Mouse (Mus musculus) liver, embryonic 14.5 days (tissue): ENCODE data around the gene Wnt7b. TPM values are rescaled to one million over a fixed set of nuclear protein-coding genes. Genes with fewer than 3 reads are reported as not detected.

Source experiments
- ATAC-seq: fragments of 200-750 bp; cut with Nextera tagmentation; 2 replicates; pipeline ENCODE4 v1.8.0; 2017; ENCODE audit warnings: moderate number of reproducible peaks, mild to moderate bottlenecking, moderate library complexity; ENCODE audit not compliant: insufficient read depth
- DNase-seq, 3 experiments: peaks; one replicate each; pipeline ENCODE4 v3.0.0-alpha.2; 2012 to 2013; ENCODE audit warnings: low read depth in 3 of 3, low spot score in 3 of 3
- H3K27ac ChIP-seq: fragments of 300-500 bp; sonication (generic); 2 replicates; pipeline ENCODE4 v1.5.1; 2014; ENCODE audit warnings: moderate library complexity, mild to moderate bottlenecking, control low read depth, inconsistent platforms
- H3K27me3 ChIP-seq: fragments of 300-500 bp; sonication (generic); 2 replicates; pipeline ENCODE4 v1.6.1; 2014; ENCODE audit warnings: mild to moderate bottlenecking, low read length, moderate library complexity; ENCODE audit not compliant: control insufficient read depth, insufficient read depth
- H3K36me3 ChIP-seq: fragments of 300-500 bp; sonication (generic); replicated peaks from 2 replicates; pipeline ENCODE4 v1.6.1; 2014; ENCODE audit warnings: low read depth; ENCODE audit not compliant: control insufficient read depth, insufficient read depth
- H3K4me1 ChIP-seq, 2 experiments: fragments of 200-500 bp in 1 of 2; fragments of 300-500 bp in 1 of 2; sonication (generic) in 1 of 2; replicated peaks; 2 replicates each; pipeline ENCODE4 v1.6.1; 2012 to 2014; ENCODE audit warnings: antibody characterized with exemption in 1 of 2, inconsistent platforms in 1 of 2, low read length in 1 of 2; ENCODE audit not compliant: control insufficient read depth in 2 of 2, insufficient read depth in 2 of 2
- H3K4me2 ChIP-seq: fragments of 300-500 bp; sonication (generic); 2 replicates; pipeline ENCODE4 v1.6.1; 2014; ENCODE audit warnings: low read depth, mild to moderate bottlenecking, control low read depth, moderate library complexity
- H3K4me3 ChIP-seq, 2 experiments: fragments of 200-500 bp in 1 of 2; fragments of 300-500 bp in 1 of 2; sonication (generic) in 1 of 2; 2 replicates each; pipeline ENCODE4 v1.5.1; 2012 to 2014; ENCODE audit warnings: low read depth in 2 of 2, low read length in 2 of 2, mild to moderate bottlenecking in 2 of 2, control low read depth in 1 of 2, inconsistent platforms in 1 of 2, moderate library complexity in 1 of 2; ENCODE audit not compliant: insufficient read depth in 1 of 2
- H3K9ac ChIP-seq: fragments of 300-500 bp; sonication (generic); replicated peaks from 2 replicates; pipeline ENCODE4 v1.6.1; 2014; ENCODE audit warnings: mild to moderate bottlenecking, control low read depth, moderate library complexity
- H3K9me3 ChIP-seq: fragments of 300-500 bp; sonication (generic); 2 replicates; pipeline ENCODE4 v1.6.1; 2016; ENCODE audit warnings: low read length, mixed read lengths; ENCODE audit not compliant: control insufficient read depth
- CTCF ChIP-seq: IDR thresholded peaks from 2 replicates; pipeline ENCODE4 v1.5.1; 2016; ENCODE audit warnings: antibody characterized with exemption, low read depth, control low read depth
- EP300 ChIP-seq: IDR thresholded peaks from 2 replicates; pipeline ENCODE4 v1.6.1; 2016; ENCODE audit warnings: antibody characterized with exemption, low read depth
- WGBS: fragments of 180-500 bp; shearing (Covaris S2); extraction: QIAGEN DNeasy Blood & Tissue Kit; methylation state at CpG from one replicate; pipeline ENCODE4 v1.1.7; 2014; ENCODE audit not compliant: insufficient replicate concordance; 5-methylcytosine and 5-hydroxymethylcytosine counted together
- polyA plus RNA-seq, 2 experiments: library from polyadenylated mRNA; depleted of rRNA in 1 of 2; stranded (reverse) in 1 of 2; unstranded in 1 of 2; fragments of >200 nt; fragmentation: Nextera tagmentation in 1 of 2; extraction: Ambion mirVana in 1 of 2; gene quantifications; 2 replicates each; pipeline versions ENCODE4 v1.2.1 to v1.2.3; 2012 to 2014

Wnt7b gene
- polyA plus RNA-seq, 2 experiments: 0.03 to 0.08 TPM

DNA sequence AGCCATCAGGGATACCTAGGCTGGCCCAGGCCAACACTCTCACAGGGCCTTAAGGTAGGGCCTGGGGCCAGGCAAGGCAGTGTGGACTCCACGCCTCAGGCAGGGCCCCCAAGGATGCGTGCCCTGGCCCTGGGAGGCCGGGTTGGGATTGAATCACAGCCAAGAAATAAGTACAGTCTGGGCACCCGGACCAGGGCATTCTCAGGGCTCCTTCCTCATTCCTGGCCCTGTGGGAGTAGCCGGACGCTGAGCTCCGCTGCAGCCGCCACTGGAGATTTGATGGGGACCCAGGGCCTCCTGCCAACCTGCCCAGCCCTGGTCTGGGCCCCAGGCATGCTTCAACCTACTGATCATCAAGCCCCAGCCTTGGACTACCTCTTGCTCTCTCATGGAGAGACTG lies 48.1 kb downstream of the Wnt7b start:
- no peaks in the 10 kb centered on the region for H3K4me1 ChIP-seq
- TF ChIP-seq EP300 (no peak), CTCF (no peak)
- H3K9me3 ChIP-seq: no peaks in the 10 kb centered on the region
- DNase-seq (no peak), ATAC-seq (no peak)
- H3K9ac ChIP-seq: no peak overlapping the region
- no peak overlapping the region for H3K4me3 ChIP-seq
- no peaks in the 10 kb centered on the region for H3K36me3 ChIP-seq
- no peak overlapping the region for H3K27ac ChIP-seq
- whole genome bisulfite sequencing: 48% methylated on average over 8 of the region's 8 CpGs
- H3K4me2 ChIP-seq: no peak overlapping the region
- H3K27me3 ChIP-seq: no peaks in the 10 kb centered on the region

DNA sequence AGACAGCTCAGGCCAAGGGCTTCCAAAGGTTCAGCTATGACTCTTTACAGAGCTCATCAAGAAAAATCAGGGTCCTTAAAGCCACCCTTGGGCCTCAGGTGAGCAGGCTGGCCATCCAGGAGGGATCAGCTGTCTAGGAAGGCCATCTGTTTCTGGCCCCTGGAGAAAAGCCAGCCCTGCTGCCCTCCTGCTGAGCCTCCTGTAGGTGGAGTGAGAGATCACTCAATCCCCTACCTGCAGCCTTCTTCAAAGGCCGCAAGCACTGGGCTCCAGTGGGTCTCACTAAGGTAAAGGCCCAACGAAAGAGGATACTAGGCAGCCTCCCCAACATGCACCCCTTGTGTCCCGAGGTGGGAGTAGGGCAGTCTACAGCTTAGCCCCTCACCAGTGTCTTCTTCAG lies 50.2 kb downstream of the Wnt7b start:
- Histone ChIP-seq H3K4me3 (no peak overlapping the region), H3K4me1 (no peaks in the 10 kb centered on the region), H3K27ac (no peak overlapping the region), H3K4me2 (no peak overlapping the region), H3K27me3 (no peaks in the 10 kb centered on the region), H3K9me3 (no peaks in the 10 kb centered on the region), H3K36me3 (no peaks in the 10 kb centered on the region), H3K9ac (no peak overlapping the region)
- ATAC-seq (no peak), DNase-seq (no peak)
- WGBS: 34% methylated on average over 3 of the region's 3 CpGs
- TF ChIP-seq EP300 (no peak), CTCF (no peak)

- no peak for DNase-seq
- 49% methylated on average over 3 of the region's 3 CpGs for WGBS
- H3K4me2 ChIP-seq: no peak overlapping the region
- TF ChIP-seq CTCF (no peak), EP300 (no peak)
- no peak overlapping the region for H3K4me3 ChIP-seq
- no peaks in the 10 kb centered on the region for H3K9me3 ChIP-seq
- H3K27me3 ChIP-seq: no peaks in the 10 kb centered on the region; the same call in 1 of the 2 replicates
- no peak overlapping the region for H3K27ac ChIP-seq
- ATAC-seq: no peak
- no peaks in the 10 kb centered on the region for H3K36me3 ChIP-seq
- no peaks in the 10 kb centered on the region for H3K4me1 ChIP-seq
- no peak overlapping the region for H3K9ac ChIP-seq
Observed at GRCm38 (mm10) chr15:85529911-85530310, 52.4 kb downstream of the Wnt7b start.

GRCm38 (mm10) chr15:85524404-85524950 lies 57.8 kb downstream of the Wnt7b start:
- Histone ChIP-seq H3K36me3 (no peaks in the 10 kb centered on the region), H3K9me3 (no peaks in the 10 kb centered on the region), H3K4me3 (no peak overlapping the region), H3K9ac (no peak overlapping the region), H3K4me1 (no peaks in the 10 kb centered on the region; a peak in 1 of 4 replicates), H3K4me2 (no peak overlapping the region), H3K27ac (no peak overlapping the region), H3K27me3 (no peaks in the 10 kb centered on the region; the same call in none of the 2 replicates)
- WGBS: 39% methylated on average over 12 of the region's 12 CpGs
- TF ChIP-seq EP300: no peak
- TF ChIP-seq CTCF: no peak
- DNase-seq (no peak), ATAC-seq (no peak)

- TF ChIP-seq CTCF (no peak), EP300 (no peak)
- Histone ChIP-seq H3K4me1 (no peaks in the 10 kb centered on the region; a peak in 1 of 4 replicates), H3K27ac (no peak overlapping the region), H3K27me3 (no peaks in the 10 kb centered on the region; the same call in none of the 2 replicates), H3K9me3 (no peaks in the 10 kb centered on the region), H3K4me3 (no peak overlapping the region), H3K4me2 (no peak overlapping the region), H3K9ac (no peak overlapping the region), H3K36me3 (no peaks in the 10 kb centered on the region)
- ATAC-seq (no peak), DNase-seq (no peak)
- WGBS: 13% methylated on average over 14 of the region's 14 CpGs
Observed at GRCm38 (mm10) chr15:85523173-85523991, 58.9 kb downstream of the Wnt7b start.
